Mouse (Mus musculus): ENCODE results near the gene a.
"Not testable (repeated sequence)": the region's sequence is repeated elsewhere in the genome, so short reads cannot be mapped to it uniquely, and the experiment has no call there.

a gene

GRCm38 (mm10) chr2:154848086-154848485, 56.9 kb downstream of the a start:
- no peak for DNase-seq

GRCm38 (mm10) chr2:154855383-154855782, 64.2 kb downstream of the a start:
- DNase-seq: peak; percentile 45 to 74

- DNase-seq: no peak
Measured at GRCm38 (mm10) chr2:154863672-154864071, 72.5 kb downstream of the a start.

- DNase-seq: no peak
Measured at GRCm38 (mm10) chr2:154865696-154866095, 74.5 kb downstream of the a start.

GRCm38 (mm10) chr2:154868106-154868505, 76.9 kb downstream of the a start:
- no peak for DNase-seq

- DNase-seq: no peak
Measured at GRCm38 (mm10) chr2:154869954-154870641, 78.9 kb downstream of the a start.

- DNase-seq: no peak
Measured at GRCm38 (mm10) chr2:154876621-154877020, 85.4 kb downstream of the a start.

- no peak for DNase-seq
Measured at GRCm38 (mm10) chr2:154891585-154891984, 100.4 kb downstream of the a start.

GRCm38 (mm10) chr2:154892201-154893044, 101.2 kb downstream of the a start, which contains the start of gene Eif2s2:
Gene Eif2s2 (minus strand): TSS chr2:154892935.
- peak; percentile 96 to 97 for DNase-seq

GRCm38 (mm10) chr2:154893045-154893385, 101.8 kb downstream of the a start:
- no peak for DNase-seq

- no peak for DNase-seq
Measured at GRCm38 (mm10) chr2:154893548-154893947, 102.3 kb downstream of the a start.

- not testable (repeated sequence) for DNase-seq
Measured at GRCm38 (mm10) chr2:154899004-154899403, 107.8 kb downstream of the a start.

- DNase-seq: not testable (repeated sequence)
Measured at GRCm38 (mm10) chr2:154899412-154899811, 108.2 kb downstream of the a start.

- DNase-seq: no peak
Measured at GRCm38 (mm10) chr2:154902111-154902510, 110.9 kb downstream of the a start.

GRCm38 (mm10) chr2:154905796-154906195, 114.6 kb downstream of the a start:
- DNase-seq: no peak

GRCm38 (mm10) chr2:154908223-154908622, 117.0 kb downstream of the a start:
- DNase-seq: not testable (repeated sequence)

- no peak for DNase-seq
Measured at GRCm38 (mm10) chr2:154909789-154910188, 118.6 kb downstream of the a start.

GRCm38 (mm10) chr2:154915922-154916541, 124.8 kb downstream of the a start:
- no peak for DNase-seq

- DNase-seq: peak; percentile 6 to 17
Measured at GRCm38 (mm10) chr2:154916547-154916946, 125.3 kb downstream of the a start.

- no peak for DNase-seq
Measured at GRCm38 (mm10) chr2:154917866-154918641, 126.9 kb downstream of the a start.

GRCm38 (mm10) chr2:154920896-154921295, 129.7 kb downstream of the a start:
- no peak for DNase-seq

- not testable (repeated sequence) for DNase-seq
Measured at GRCm38 (mm10) chr2:154922134-154922533, 130.9 kb downstream of the a start.

All from kidney, adult 8-10 months (tissue).